Mouse (Mus musculus): Measurements from ENCODE around the gene Jph4. TPM values are rescaled to one million over a fixed set of nuclear protein-coding genes. Genes with fewer than 3 reads are reported as not detected.

Jph4 gene
- 0.07 TPM for polyA plus RNA-seq (2014; fragmentation: Illumina TruSeq; extraction: RNeasy Lipid Tissue Mini Kit (QIAGEN cat#74804); ENCODE audit: insufficient read depth, low read depth, low replicate concordance)

GRCm38 (mm10) chr14:55116425-55117200 is at the start of gene Jph4:
Jph4 (minus strand) TSS chr14:55116935.

GRCm38 (mm10) chr14:55105836-55106809 is 10.6 kb downstream of the Jph4 start, which contains the start of gene Ap1g2:
Ap1g2 (minus strand) TSS chr14:55106593.

DNA sequence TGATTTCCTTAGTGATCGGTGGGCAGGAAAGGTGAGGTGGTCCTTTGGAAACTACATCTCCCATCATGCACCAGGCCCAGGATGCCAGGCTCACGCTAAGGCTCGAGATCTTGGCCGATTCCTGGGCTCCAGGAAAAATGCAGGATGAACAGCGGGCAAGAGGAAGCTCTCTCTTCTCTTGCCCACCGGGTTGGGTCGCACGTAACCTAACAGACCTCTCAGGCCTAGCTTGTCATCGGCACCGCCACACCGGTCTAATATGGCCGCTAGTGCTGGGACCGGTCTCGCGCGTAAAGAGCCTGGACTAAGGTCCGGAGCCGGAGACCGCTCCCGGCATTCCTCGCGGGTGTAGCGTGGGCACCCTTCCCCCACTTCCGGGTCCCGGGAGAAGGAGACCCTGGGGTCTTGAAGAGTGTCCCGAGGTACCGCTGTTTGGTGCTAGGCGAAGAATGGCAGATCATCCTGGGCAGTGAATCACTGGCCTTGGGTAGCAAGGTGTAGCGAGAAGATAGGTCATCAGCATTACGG is 22.0 kb downstream of the Jph4 start, which contains the start of gene Thtpa:
TSS of gene Thtpa (plus strand) at position 81 of the 528 bp plus-strand sequence.

GRCm38 (mm10) chr14:55092011-55092577 is 24.6 kb downstream of the Jph4 start, which contains the start of gene Zfhx2:
Zfhx2 (minus strand) TSS chr14:55092324.

Other genes with a start within 250 kb of the Jph4 start
- gene Homez, start 246.0 kb downstream of the Jph4 start, polyA plus RNA-seq (2014; fragmentation: Illumina TruSeq; extraction: RNeasy Lipid Tissue Mini Kit (QIAGEN cat#74804); ENCODE audit: insufficient read depth, low read depth, low replicate concordance), result 2.8 TPM
- 8.1 TPM for gene Ppp1r3e, start 239.4 kb downstream of the Jph4 start, polyA plus RNA-seq (2014; fragmentation: Illumina TruSeq; extraction: RNeasy Lipid Tissue Mini Kit (QIAGEN cat#74804); ENCODE audit: insufficient read depth, low read depth, low replicate concordance)
- 36.2 TPM for gene Bcl2l2, start 233.6 kb downstream of the Jph4 start, polyA plus RNA-seq (2014; fragmentation: Illumina TruSeq; extraction: RNeasy Lipid Tissue Mini Kit (QIAGEN cat#74804); ENCODE audit: insufficient read depth, low read depth, low replicate concordance)
- gene Gm20521, start 233.5 kb downstream of the Jph4 start, polyA plus RNA-seq (2014; fragmentation: Illumina TruSeq; extraction: RNeasy Lipid Tissue Mini Kit (QIAGEN cat#74804); ENCODE audit: insufficient read depth, low read depth, low replicate concordance), result not detected
- gene Pabpn1, start 224.4 kb downstream of the Jph4 start, polyA plus RNA-seq (2014; fragmentation: Illumina TruSeq; extraction: RNeasy Lipid Tissue Mini Kit (QIAGEN cat#74804); ENCODE audit: insufficient read depth, low read depth, low replicate concordance), result 89.4 TPM
- 9.3 TPM for gene Slc22a17, start 203.8 kb downstream of the Jph4 start, polyA plus RNA-seq (2014; fragmentation: Illumina TruSeq; extraction: RNeasy Lipid Tissue Mini Kit (QIAGEN cat#74804); ENCODE audit: insufficient read depth, low read depth, low replicate concordance)
- gene Efs, start 190.8 kb downstream of the Jph4 start, polyA plus RNA-seq (2014; fragmentation: Illumina TruSeq; extraction: RNeasy Lipid Tissue Mini Kit (QIAGEN cat#74804); ENCODE audit: insufficient read depth, low read depth, low replicate concordance), result 3.3 TPM
- gene Il25, start 184.2 kb downstream of the Jph4 start, polyA plus RNA-seq (2014; fragmentation: Illumina TruSeq; extraction: RNeasy Lipid Tissue Mini Kit (QIAGEN cat#74804); ENCODE audit: insufficient read depth, low read depth, low replicate concordance), result not detected
- gene Cmtm5, start 180.7 kb downstream of the Jph4 start, polyA plus RNA-seq (2014; fragmentation: Illumina TruSeq; extraction: RNeasy Lipid Tissue Mini Kit (QIAGEN cat#74804); ENCODE audit: insufficient read depth, low read depth, low replicate concordance), result not detected
- 170 TPM for gene Myh6, start 150.0 kb downstream of the Jph4 start, polyA plus RNA-seq (2014; fragmentation: Illumina TruSeq; extraction: RNeasy Lipid Tissue Mini Kit (QIAGEN cat#74804); ENCODE audit: insufficient read depth, low read depth, low replicate concordance)
- gene Gm17428, start 140.0 kb downstream of the Jph4 start, polyA plus RNA-seq (2014; fragmentation: Illumina TruSeq; extraction: RNeasy Lipid Tissue Mini Kit (QIAGEN cat#74804); ENCODE audit: insufficient read depth, low read depth, low replicate concordance), result not detected
- gene Myh7, start 122.3 kb downstream of the Jph4 start, polyA plus RNA-seq (2014; fragmentation: Illumina TruSeq; extraction: RNeasy Lipid Tissue Mini Kit (QIAGEN cat#74804); ENCODE audit: insufficient read depth, low read depth, low replicate concordance), result 10.6 TPM
- gene Ngdn, start 101.5 kb downstream of the Jph4 start, polyA plus RNA-seq (2014; fragmentation: Illumina TruSeq; extraction: RNeasy Lipid Tissue Mini Kit (QIAGEN cat#74804); ENCODE audit: insufficient read depth, low read depth, low replicate concordance), result 49.9 TPM
- gene Zfhx2, start 24.6 kb downstream of the Jph4 start, polyA plus RNA-seq (2014; fragmentation: Illumina TruSeq; extraction: RNeasy Lipid Tissue Mini Kit (QIAGEN cat#74804); ENCODE audit: insufficient read depth, low read depth, low replicate concordance), result 0.37 TPM
- 7.4 TPM for gene Thtpa, start 22.2 kb downstream of the Jph4 start, polyA plus RNA-seq (2014; fragmentation: Illumina TruSeq; extraction: RNeasy Lipid Tissue Mini Kit (QIAGEN cat#74804); ENCODE audit: insufficient read depth, low read depth, low replicate concordance)
- gene Ap1g2, start 10.3 kb downstream of the Jph4 start, polyA plus RNA-seq (2014; fragmentation: Illumina TruSeq; extraction: RNeasy Lipid Tissue Mini Kit (QIAGEN cat#74804); ENCODE audit: insufficient read depth, low read depth, low replicate concordance), result 16.4 TPM
- not detected for gene Dhrs2, start 105.1 kb upstream of the Jph4 start, polyA plus RNA-seq (2014; fragmentation: Illumina TruSeq; extraction: RNeasy Lipid Tissue Mini Kit (QIAGEN cat#74804); ENCODE audit: insufficient read depth, low read depth, low replicate concordance)